Mouse (Mus musculus): ENCODE data around the gene Gria2.

The Gria2 gene

GRCm38 (mm10) chr3:80775971-80776370 lies 26.7 kb downstream of the Gria2 start:
- DNase-seq (ENCODE audit: low read depth) = peak; percentile 91

GRCm38 (mm10) chr3:80774005-80774764 lies 28.4 kb downstream of the Gria2 start:
- no peak for DNase-seq (ENCODE audit: low read depth)

- DNase-seq (ENCODE audit: low read depth) = no peak
Measured at GRCm38 (mm10) chr3:80773232-80773631, 29.4 kb downstream of the Gria2 start.

- DNase-seq (ENCODE audit: low read depth) = no peak
Measured at GRCm38 (mm10) chr3:80769506-80770235, 33.0 kb downstream of the Gria2 start.

GRCm38 (mm10) chr3:80758955-80759354 lies 43.7 kb downstream of the Gria2 start:
- DNase-seq (ENCODE audit: low read depth) = no peak

- DNase-seq (ENCODE audit: low read depth) = no peak
Measured at GRCm38 (mm10) chr3:80758363-80758762, 44.3 kb downstream of the Gria2 start.

- DNase-seq (ENCODE audit: low read depth) = no peak
Measured at GRCm38 (mm10) chr3:80750786-80751185, 51.8 kb downstream of the Gria2 start.

GRCm38 (mm10) chr3:80725205-80725604 lies 77.4 kb downstream of the Gria2 start:
- DNase-seq (ENCODE audit: low read depth) = no peak

- DNase-seq (ENCODE audit: low read depth) = no peak
Measured at GRCm38 (mm10) chr3:80713123-80713522, 89.5 kb downstream of the Gria2 start.

- no peak for DNase-seq (ENCODE audit: low read depth)
Measured at GRCm38 (mm10) chr3:80708992-80709391, 93.6 kb downstream of the Gria2 start.

GRCm38 (mm10) chr3:80702173-80702572 lies 100.5 kb downstream of the Gria2 start:
- no peak for DNase-seq (ENCODE audit: low read depth)

- DNase-seq (ENCODE audit: low read depth) = no peak
Measured at GRCm38 (mm10) chr3:80697523-80697922, 105.1 kb downstream of the Gria2 start.

GRCm38 (mm10) chr3:80694965-80695364 lies 107.7 kb downstream of the Gria2 start:
- DNase-seq (ENCODE audit: low read depth) = no peak

GRCm38 (mm10) chr3:80665105-80665504 lies 137.5 kb downstream of the Gria2 start:
- no peak for DNase-seq (ENCODE audit: low read depth)

GRCm38 (mm10) chr3:80663293-80663692 lies 139.3 kb downstream of the Gria2 start:
- DNase-seq (ENCODE audit: low read depth) = peak; percentile 46

- DNase-seq (ENCODE audit: low read depth) = peak; percentile 5
Measured at GRCm38 (mm10) chr3:80661838-80662237, 140.8 kb downstream of the Gria2 start.

- DNase-seq (ENCODE audit: low read depth) = no peak
Measured at GRCm38 (mm10) chr3:80652213-80652612, 150.4 kb downstream of the Gria2 start.
